Mouse (Mus musculus) neutrophil, adult 83 days (primary cell): ENCODE results near the gene Prrx1. TPM values are rescaled to one million over a fixed set of nuclear protein-coding genes. Genes with fewer than 3 reads are reported as not detected.

ENCODE experiments used
- total RNA-seq, 2 experiments: library from RNA; stranded (reverse); gene quantifications; one replicate each; pipeline ENCODE4 v1.2.4; 2023

Gene Prrx1
- under 1 TPM; 0.11 to 0.42 TPM for total RNA-seq

GRCm38 (mm10) chr1:163313101-163313773 is at the start of gene Prrx1:
Gene Prrx1 (minus strand): TSS chr1:163313710.

Other genes starting within 250 kb of the Prrx1 start
- not detected for gene Mroh9, start 228.0 kb downstream of the Prrx1 start, total RNA-seq
- gene Gorab, start 90.0 kb upstream of the Prrx1 start, total RNA-seq = 1 to 10 TPM; 3.2 to 3.7 TPM